ENCODE assay signal across 8 mouse cellular contexts in genomic region chr2:29934906-29935599, GRCm38 (mm10). TPM values are rescaled to one million over a fixed set of nuclear protein-coding genes. Genes with fewer than 3 reads are reported as not detected.
A peak's percentile ranks its signal among the peaks of the same experiment; 100 is the strongest.
DNase-seq lines count a peak whose midpoint lies in the region; ATAC-seq and TF ChIP-seq lines count a peak whose summit lies in the region.

Gene Gle1, plus strand, starts transcription at chr2:29935426.

- peak; percentile 75 for ATAC-seq in G1E (ENCODE audit: extremely low read depth, insufficient number of reproducible peaks, low FRiP score, poor library complexity, severe bottlenecking)
- peak; percentile 99 for ATAC-seq in forebrain, embryonic 16.5 days
- peak; percentile 97 for ATAC-seq in lung, embryonic 14.5 days (ENCODE audit: insufficient read depth)

- no peak for TF ChIP-seq CTCF in G1E (IDR thresholded peaks at IDR 0.05; ENCODE audit: low read depth, low read length)
- TF ChIP-seq CTCF in layer of hippocampus, adult 2 months (conservative IDR thresholded peaks at IDR 0.05): peak; percentile 83
- peak; percentile 73 for TF ChIP-seq CTCF in lung, embryonic 14.5 days (IDR thresholded peaks at IDR 0.05; ENCODE audit: low read depth)
- TF ChIP-seq CTCF in olfactory bulb, adult 2 months (IDR thresholded peaks at IDR 0.05; ENCODE audit: insufficient read depth, low read depth, low read length): no peak
- peak; percentile 85 for TF ChIP-seq CTCF in thymus, adult 2 months (IDR thresholded peaks at IDR 0.05; ENCODE audit: borderline replicate concordance, control insufficient read depth, extremely low read depth, insufficient read depth, low read length, poor library complexity)

- intact Hi-C loops in heart, postnatal 36 days (cut with DNase I): loop anchor here (1.0 kb wide), 1 partner anchor 40 kb away; no protein-coding TSS in a partner anchor

- TF ChIP-seq POLR2A in olfactory bulb, adult 2 months (IDR thresholded peaks at IDR 0.05; ENCODE audit: insufficient read depth, low read depth, low read length): peak; percentile 54; the same call in 1 of the 2 replicates
- TF ChIP-seq POLR2A in thymus, adult 2 months (IDR thresholded peaks at IDR 0.05; ENCODE audit: control insufficient read depth, extremely low read depth, insufficient read depth, low read length, poor library complexity): peak; percentile 29; the same call in 1 of the 2 replicates

- H3K9me3 ChIP-seq in G1E (replicated peaks): no peaks in the 10 kb centered on the region
- H3K9me3 ChIP-seq in forebrain, embryonic 16.5 days (ENCODE audit: control insufficient read depth, low read length): no peaks in the 10 kb centered on the region
- H3K9me3 ChIP-seq in lung, embryonic 14.5 days (ENCODE audit: low read depth, low read length): no peaks in the 10 kb centered on the region

- DNase-seq in G1E (ENCODE audit: low spot score): peak; percentile 88
- DNase-seq in cerebellum, adult 18-20 months: peak; percentile 94 to 96
- peak; percentile 98 for DNase-seq in heart, postnatal 36 days
- DNase-seq in layer of hippocampus, adult 2 months (ENCODE audit: low spot score in 2 of 2): peak; percentile 97 to 98
- DNase-seq in lung, embryonic 14.5 days: peak; percentile 98
- DNase-seq in thymus, adult 2 months: peak; percentile 97

- H3K4me1 ChIP-seq in G1E (ENCODE audit: insufficient read depth, low read depth, low read length): peaks cover 15% of the 10 kb centered on the region
- H3K4me1 ChIP-seq in forebrain, embryonic 16.5 days (replicated peaks; ENCODE audit: control insufficient read depth, insufficient read depth, low read length): peaks cover 9% of the 10 kb centered on the region
- H3K4me1 ChIP-seq in lung, embryonic 14.5 days (ENCODE audit: insufficient read depth): 0 out of 2 replicates have a peak, but pooled peaks cover 4% of the 10 kb centered on the region
- no peaks in the 10 kb centered on the region for H3K4me1 ChIP-seq in olfactory bulb, adult 2 months (ENCODE audit: control insufficient read depth, insufficient read depth, low read length)
- H3K4me1 ChIP-seq in thymus, adult 2 months (replicated peaks; ENCODE audit: control insufficient read depth, insufficient read depth, low read length): 0 out of 2 replicates have a peak, but pooled peaks cover 2% of the 10 kb centered on the region

- peak within 1 kb of the TSS; percentile 98 for H3K4me3 ChIP-seq in G1E (ENCODE audit: low read depth, low read length)
- peak within 1 kb of the TSS; percentile 72 for H3K4me3 ChIP-seq in forebrain, embryonic 16.5 days (replicated peaks; ENCODE audit: low read length)
- H3K4me3 ChIP-seq in layer of hippocampus, adult 2 months: peak within 1 kb of the TSS; percentile 79
- H3K4me3 ChIP-seq in lung, embryonic 14.5 days (ENCODE audit: low read depth, low read length): peak within 1 kb of the TSS; percentile 83
- peak within 1 kb of the TSS; percentile 96 for H3K4me3 ChIP-seq in olfactory bulb, adult 2 months (ENCODE audit: insufficient read depth, low read depth, low read length)
- H3K4me3 ChIP-seq in thymus, adult 2 months (ENCODE audit: control insufficient read depth, insufficient read depth, low read length): peak within 1 kb of the TSS; percentile 71

- H3K4me2 ChIP-seq in forebrain, embryonic 16.5 days (ENCODE audit: low read length): peak within 1 kb of the TSS; percentile 64
- peak within 1 kb of the TSS; percentile 73 for H3K4me2 ChIP-seq in lung, embryonic 14.5 days

- H3K9ac ChIP-seq in forebrain, embryonic 16.5 days (replicated peaks; ENCODE audit: low read depth, low read length): peak within 1 kb of the TSS; percentile 62
- peak within 1 kb of the TSS; percentile 59 for H3K9ac ChIP-seq in lung, embryonic 14.5 days

- no peaks in the 10 kb centered on the region for H3K27me3 ChIP-seq in G1E (ENCODE audit: insufficient read depth, low read length)
- H3K27me3 ChIP-seq in forebrain, embryonic 16.5 days (replicated peaks; ENCODE audit: control insufficient read depth, insufficient read depth, low read length): no peaks in the 10 kb centered on the region
- no peaks in the 10 kb centered on the region for H3K27me3 ChIP-seq in lung, embryonic 14.5 days (ENCODE audit: insufficient read depth, low read length)
- no peaks in the 10 kb centered on the region for H3K27me3 ChIP-seq in thymus, adult 2 months (ENCODE audit: control insufficient read depth, insufficient read depth, low read length)

- peak within 1 kb of the TSS; percentile 73 for H3K27ac ChIP-seq in forebrain, embryonic 16.5 days (ENCODE audit: low read length)
- peak within 1 kb of the TSS; percentile 90 for H3K27ac ChIP-seq in layer of hippocampus, adult 2 months
- peak within 1 kb of the TSS; percentile 81 for H3K27ac ChIP-seq in lung, embryonic 14.5 days (ENCODE audit: low read depth)
- H3K27ac ChIP-seq in olfactory bulb, adult 2 months (ENCODE audit: insufficient read depth, low read depth, low read length): peak within 1 kb of the TSS; percentile 54
- no peak within 1 kb of the TSS for H3K27ac ChIP-seq in thymus, adult 2 months (ENCODE audit: control insufficient read depth, insufficient read depth, low read length)

- peaks cover 55% of the 10 kb centered on the region for H3K36me3 ChIP-seq in G1E (replicated peaks)
- peaks cover 6% of the 10 kb centered on the region for H3K36me3 ChIP-seq in forebrain, embryonic 16.5 days (ENCODE audit: control insufficient read depth, insufficient read depth)
- peaks cover 34% of the 10 kb centered on the region for H3K36me3 ChIP-seq in lung, embryonic 14.5 days (ENCODE audit: insufficient read depth)
- peaks cover 13% of the 10 kb centered on the region for H3K36me3 ChIP-seq in thymus, adult 2 months (ENCODE audit: control insufficient read depth, insufficient read depth, low read length)

- 3% methylated on average over 44 of the region's 44 CpGs for WGBS in forebrain, embryonic 16.5 days
- 2% methylated on average over 44 of the region's 44 CpGs for WGBS in lung, embryonic 14.5 days
- 3% methylated on average over 44 of the region's 44 CpGs for WGBS in olfactory bulb, adult 2 months
- 3% methylated on average over 44 of the region's 44 CpGs for WGBS in thymus, adult 2 months

RNA-seq across cellular contexts. Expression of gene Gle1, which starts in this region (rescaled TPM):
- total RNA-seq in G1E (2014; fragmentation: Nextera tagmentation) (42.1 and 52.2 TPM in 2 replicates), G1E (2017) (57.2 and 61.6 TPM in 2 replicates)
- 42.5 and 62.3 TPM in 2 replicates for polyA plus RNA-seq in G1E (2012)
- polyA plus RNA-seq in forebrain, embryonic 16.5 days (2015; fragmentation: Nextera tagmentation; extraction: Ambion mirVana): 98.6 and 101 TPM in 2 replicates
- total RNA-seq in heart, postnatal 36 days (2021): 10 to 100 TPM; 22.5 to 26.8 TPM
- 10 to 100 TPM; 48.0 to 48.9 TPM for total RNA-seq in layer of hippocampus, adult 2 months (2021)
- 59.0 and 64.0 TPM in 2 replicates for polyA plus RNA-seq in lung, embryonic 14.5 days (2014; fragmentation: Nextera tagmentation; extraction: Ambion mirVana)
- polyA plus RNA-seq in olfactory bulb, adult 2 months (2012; ENCODE audit: insufficient read depth, insufficient read length, low replicate concordance, missing spikeins): not detected in 2 replicates
- 36.6 and 38.4 TPM in 2 replicates for polyA plus RNA-seq in thymus, adult 2 months (2012; rRNA removed)

Comparison
In these comparisons a context has a peak if more than half of its experiments do, and no peak if none do; other contexts are left out.
1. RNA of gene Gle1 (polyA plus RNA-seq): 98.6 to 101 TPM in forebrain, embryonic 16.5 days, 59.0 to 64.0 TPM in lung, embryonic 14.5 days, 42.5 to 62.3 TPM in G1E and 36.6 to 38.4 TPM in thymus, adult 2 months; not detected in olfactory bulb, adult 2 months; every median in the first group is over 10 times any median in the second.
2. CTCF ChIP-seq: peak in layer of hippocampus, adult 2 months (single experiment), lung, embryonic 14.5 days (single experiment) and thymus, adult 2 months (single experiment); none in G1E (single experiment) and olfactory bulb, adult 2 months (single experiment).
3. Peak in every context shown above with its lines, with median percentiles within 50 percentile points of each other: ATAC-seq, DNase-seq and H3K4me3 ChIP-seq.